Mouse (Mus musculus) intestine, embryonic 14.5 days (tissue): ENCODE data around the gene Man1c1. TPM values are rescaled to one million over a fixed set of nuclear protein-coding genes. Genes with fewer than 3 reads are reported as not detected.
A peak's percentile ranks its signal among the peaks of the same experiment; 100 is the strongest.

ENCODE experiments used
- ATAC-seq: fragments of 200-750 bp; cut with Nextera tagmentation; replicated peaks from 2 replicates; pipeline ENCODE4 v1.8.0; 2017; ENCODE audit warnings: low read depth, moderate number of reproducible peaks, moderate TSS enrichment, moderate library complexity; ENCODE audit not compliant: low FRiP score, low TSS enrichment
- DNase-seq: peaks from one replicate; pipeline ENCODE4 v3.0.0-alpha.2; 2018; ENCODE audit warnings: low spot score
- H3K27ac ChIP-seq: fragments of 300-500 bp; sonication (generic); 2 replicates; pipeline ENCODE4 v1.5.1; 2014; ENCODE audit warnings: low read depth, mild to moderate bottlenecking, control low read depth
- H3K27me3 ChIP-seq: fragments of 300-500 bp; sonication (generic); replicated peaks from 2 replicates; pipeline ENCODE4 v1.6.1; 2014; ENCODE audit warnings: low read length, control low read depth; ENCODE audit not compliant: control insufficient read depth, insufficient read depth
- H3K36me3 ChIP-seq: fragments of 300-500 bp; sonication (generic); 2 replicates; pipeline ENCODE4 v1.6.1; 2014; ENCODE audit warnings: low read length, control low read depth; ENCODE audit not compliant: control insufficient read depth, insufficient read depth
- H3K4me1 ChIP-seq: fragments of 300-500 bp; sonication (generic); replicated peaks from 2 replicates; pipeline ENCODE4 v1.6.1; 2014; ENCODE audit warnings: low read length, control low read depth, mixed read lengths; ENCODE audit not compliant: control insufficient read depth, insufficient read depth
- H3K4me2 ChIP-seq: fragments of 300-500 bp; sonication (generic); 2 replicates; pipeline ENCODE4 v1.6.1; 2014; ENCODE audit warnings: low read length
- H3K4me3 ChIP-seq: fragments of 300-500 bp; sonication (generic); 2 replicates; pipeline ENCODE4 v1.5.1; 2014; ENCODE audit warnings: low read depth, low read length, control low read depth, mixed read lengths
- H3K9ac ChIP-seq: fragments of 300-500 bp; sonication (generic); 2 replicates; pipeline ENCODE4 v1.6.1; 2014; ENCODE audit warnings: mild to moderate bottlenecking, low read length
- H3K9me3 ChIP-seq: fragments of 300-500 bp; sonication (generic); 2 replicates; pipeline ENCODE4 v1.6.1; 2016; ENCODE audit warnings: low read length, control low read depth; ENCODE audit not compliant: control insufficient read depth
- WGBS: fragments of 180-500 bp; shearing (Covaris S2); extraction: QIAGEN DNeasy Blood & Tissue Kit; methylation state at CpG from one replicate; pipeline ENCODE4 v1.1.7; 2014; 5-methylcytosine and 5-hydroxymethylcytosine counted together
- polyA plus RNA-seq: library from polyadenylated mRNA; unstranded; fragments of >200 nt; fragmentation: Nextera tagmentation; extraction: Ambion mirVana; gene quantifications from 2 replicates; pipeline ENCODE4 v1.2.1, GENCODE M21; 2014

Man1c1 gene
- polyA plus RNA-seq, 1 experiment from 2014 or later, result 3.6 TPM

GRCm38 (mm10) chr4:134645042-134645948, 58.8 kb downstream of the Man1c1 start:
- no peak for ATAC-seq
- no peak overlapping the region for H3K4me2 ChIP-seq
- no peak overlapping the region for H3K27ac ChIP-seq
- H3K4me1 ChIP-seq, result no peaks in the 10 kb centered on the region; the same call in 1 of the 2 replicates
- DNase-seq, result no peak
- H3K27me3 ChIP-seq, result no peaks in the 10 kb centered on the region
- H3K9me3 ChIP-seq, result no peaks in the 10 kb centered on the region
- WGBS, result 84% methylated on average over 21 of the region's 21 CpGs
- no peak overlapping the region for H3K9ac ChIP-seq
- H3K4me3 ChIP-seq, result no peak overlapping the region
- H3K36me3 ChIP-seq, result no peaks in the 10 kb centered on the region

DNA sequence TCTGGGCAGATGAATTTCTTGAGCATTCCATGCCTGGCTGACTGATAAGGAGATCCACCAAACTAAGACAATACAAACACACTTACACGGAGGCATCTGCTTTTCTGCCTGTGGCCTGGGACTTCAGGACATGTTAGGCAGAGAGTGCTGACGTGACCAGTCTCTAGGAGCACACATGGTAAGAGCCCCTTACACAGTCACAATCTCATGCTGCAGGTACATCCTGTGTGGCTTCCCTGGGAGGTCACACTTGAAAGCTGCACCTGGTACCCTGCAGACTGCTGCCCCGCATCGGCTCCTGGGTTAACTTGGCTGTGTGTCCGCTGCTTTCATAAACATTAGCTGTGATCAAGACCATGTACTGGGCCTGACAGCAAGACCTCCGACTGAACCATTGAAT, 59.7 kb downstream of the Man1c1 start:
- Histone ChIP-seq H3K27ac (no peak overlapping the region), H3K9ac (no peak overlapping the region), H3K36me3 (no peaks in the 10 kb centered on the region), H3K9me3 (no peaks in the 10 kb centered on the region), H3K27me3 (no peaks in the 10 kb centered on the region), H3K4me3 (no peak overlapping the region), H3K4me2 (no peak overlapping the region), H3K4me1 (peaks cover under 1% of the 10 kb centered on the region; the same call in 1 of the 2 replicates)
- no peak for DNase-seq
- ATAC-seq, result no peak
- WGBS, result 64% methylated on average over 6 of the region's 6 CpGs

DNA sequence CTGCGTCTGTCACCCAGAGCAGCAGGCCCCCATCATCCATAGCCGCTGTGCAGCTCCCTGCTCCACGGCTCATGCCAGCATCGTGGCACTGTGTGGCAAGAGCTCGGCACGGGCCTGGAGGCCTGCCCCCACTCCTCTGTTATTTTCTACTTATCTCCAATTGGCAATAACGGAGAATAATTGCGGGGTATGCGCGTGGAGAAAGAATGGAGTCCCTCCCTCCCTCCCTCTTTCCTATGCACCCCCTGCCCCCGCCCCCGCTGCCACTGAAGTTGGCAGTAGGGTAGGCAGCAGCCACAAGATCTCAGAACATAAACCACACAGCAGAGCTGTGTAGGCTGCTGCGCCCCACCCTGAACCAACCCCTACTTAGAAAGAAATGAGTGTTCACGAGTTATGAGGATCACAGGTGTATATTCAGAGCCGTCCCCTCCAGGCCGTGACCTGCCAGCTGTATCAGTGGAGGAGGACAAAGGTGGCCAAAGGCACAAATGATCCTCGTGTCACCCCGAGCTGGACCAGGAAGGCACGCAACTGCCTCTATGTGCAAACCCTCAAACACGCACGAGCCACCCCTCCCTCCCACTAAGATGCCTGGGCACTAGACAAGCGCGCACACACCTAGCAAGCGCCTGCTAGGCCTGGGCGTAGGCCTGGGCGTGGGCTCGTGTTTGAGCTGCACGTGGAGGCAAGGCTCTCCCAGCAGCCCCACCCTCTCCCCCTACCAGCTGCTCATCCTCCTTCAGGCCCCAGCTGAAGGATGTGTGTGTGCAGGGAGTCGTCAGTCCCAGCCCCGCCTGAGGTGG, 62.2 kb downstream of the Man1c1 start:
- H3K4me2 ChIP-seq, result no peak overlapping the region
- DNase-seq, result no peak

GRCm38 (mm10) chr4:134639325-134639724, 64.8 kb downstream of the Man1c1 start:
- Histone ChIP-seq H3K4me3 (no peak overlapping the region), H3K27me3 (no peaks in the 10 kb centered on the region), H3K9ac (no peak overlapping the region), H3K9me3 (no peaks in the 10 kb centered on the region), H3K36me3 (no peaks in the 10 kb centered on the region), H3K4me1 (peaks cover 16% of the 10 kb centered on the region), H3K27ac (no peak overlapping the region), H3K4me2 (no peak overlapping the region)
- 56% methylated on average over 7 of the region's 7 CpGs for WGBS
- DNase-seq, result no peak
- ATAC-seq, result no peak

More for the DNA sequence above, 62.2 kb downstream of the Man1c1 start:
- Histone ChIP-seq H3K27ac (no peak overlapping the region), H3K4me1 (peaks cover 8% of the 10 kb centered on the region), H3K4me3 (no peak overlapping the region), H3K9me3 (no peaks in the 10 kb centered on the region), H3K27me3 (no peaks in the 10 kb centered on the region), H3K36me3 (no peaks in the 10 kb centered on the region), H3K9ac (no peak overlapping the region)
- ATAC-seq, result no peak
- WGBS, result 74% methylated on average over 30 of the region's 30 CpGs

GRCm38 (mm10) chr4:134638111-134638550, 66.0 kb downstream of the Man1c1 start:
- WGBS, result 38% methylated on average over 5 of the region's 5 CpGs
- ATAC-seq (no peak), DNase-seq (no peak)
- no peak overlapping the region for H3K4me3 ChIP-seq
- peak overlapping the region; percentile 34; the same call in 1 of the 2 replicates for H3K27ac ChIP-seq
- H3K27me3 ChIP-seq, result no peaks in the 10 kb centered on the region
- no peaks in the 10 kb centered on the region for H3K9me3 ChIP-seq
- no peak overlapping the region for H3K4me2 ChIP-seq
- H3K9ac ChIP-seq, result no peak overlapping the region
- peaks cover 16% of the 10 kb centered on the region for H3K4me1 ChIP-seq
- H3K36me3 ChIP-seq, result no peaks in the 10 kb centered on the region

DNA sequence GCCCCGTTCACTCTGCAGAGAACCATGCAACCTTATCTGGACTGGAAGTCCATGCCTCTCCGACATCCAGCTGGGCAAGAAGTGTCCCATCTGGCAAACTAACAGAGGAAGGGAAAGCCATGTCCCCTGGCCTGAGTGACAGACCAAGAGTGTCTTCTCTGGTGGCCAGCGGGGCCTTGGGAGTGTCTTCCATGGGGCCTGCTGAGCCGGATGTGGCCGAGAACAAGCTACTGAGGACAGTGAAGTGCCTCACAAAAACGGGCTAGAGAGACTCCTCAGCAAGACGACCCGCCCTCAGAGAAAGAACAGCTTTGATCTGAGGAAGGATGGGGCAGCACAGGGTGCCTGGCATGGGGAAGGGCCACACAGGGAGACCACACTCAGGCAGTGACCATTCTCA, 67.7 kb downstream of the Man1c1 start:
- DNase-seq (no peak), ATAC-seq (no peak)
- Histone ChIP-seq H3K36me3 (no peaks in the 10 kb centered on the region), H3K27ac (no peak overlapping the region), H3K9me3 (no peaks in the 10 kb centered on the region), H3K4me2 (no peak overlapping the region), H3K4me3 (no peak overlapping the region), H3K9ac (no peak overlapping the region), H3K27me3 (no peaks in the 10 kb centered on the region), H3K4me1 (peaks cover 23% of the 10 kb centered on the region)
- 49% methylated on average over 8 of the region's 8 CpGs for WGBS

DNA sequence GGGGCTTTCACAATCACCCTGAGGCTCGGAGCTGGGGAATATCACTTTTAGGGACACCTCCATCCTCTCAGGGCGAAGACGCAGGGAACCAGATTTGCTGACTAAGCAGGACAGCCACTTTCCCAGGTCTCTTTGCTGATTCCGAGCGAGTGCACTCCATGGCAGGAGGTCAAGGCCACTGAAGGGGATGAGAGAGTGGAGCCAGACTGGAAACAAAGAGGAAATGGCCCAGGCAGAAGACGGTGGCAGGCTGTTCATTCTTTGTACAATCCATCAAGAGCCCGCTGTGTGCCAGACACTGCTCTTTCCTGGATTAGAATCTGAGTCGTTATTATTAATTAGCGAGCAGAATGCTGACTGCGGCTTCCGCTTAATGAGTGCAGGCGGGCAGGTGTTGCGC, 70.1 kb downstream of the Man1c1 start:
- H3K4me1 ChIP-seq, result peaks cover 21% of the 10 kb centered on the region
- H3K4me3 ChIP-seq, result no peak overlapping the region
- no peaks in the 10 kb centered on the region for H3K9me3 ChIP-seq
- ATAC-seq (no peak), DNase-seq (no peak)
- H3K27ac ChIP-seq, result no peak overlapping the region
- H3K4me2 ChIP-seq, result no peak overlapping the region
- H3K27me3 ChIP-seq, result no peaks in the 10 kb centered on the region
- 61% methylated on average over 13 of the region's 13 CpGs for WGBS
- no peak overlapping the region for H3K9ac ChIP-seq
- no peaks in the 10 kb centered on the region for H3K36me3 ChIP-seq

DNA sequence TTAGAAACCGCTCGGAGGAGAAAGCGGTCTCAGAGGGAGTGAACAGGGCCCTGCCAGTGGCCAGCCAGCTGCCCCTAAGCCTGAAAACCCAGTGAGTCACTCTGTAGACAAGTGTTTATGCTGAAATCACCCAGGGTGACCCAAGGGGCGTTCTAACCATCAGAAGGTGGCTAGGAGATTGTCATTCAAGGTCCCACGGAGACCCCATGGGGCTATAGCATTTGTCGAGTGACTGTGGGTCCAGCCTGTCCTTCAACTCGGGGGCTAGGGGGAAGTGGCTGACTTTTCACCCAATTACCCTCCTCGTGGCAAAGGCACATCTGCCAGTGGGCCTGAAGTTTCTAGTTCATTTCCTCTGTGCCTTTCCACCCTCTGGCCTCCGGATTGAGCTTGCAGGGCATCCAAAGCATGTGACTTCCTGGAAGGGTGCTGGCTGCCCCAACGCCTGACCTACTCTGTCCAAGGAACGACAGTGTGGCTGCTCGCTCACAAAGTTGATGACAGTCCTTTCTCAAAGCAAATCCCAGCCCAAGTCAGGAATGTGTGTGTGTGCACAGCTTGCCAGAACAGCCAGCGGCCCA, 71.9 kb downstream of the Man1c1 start:
- WGBS, result 42% methylated on average over 13 of the region's 13 CpGs
- no peaks in the 10 kb centered on the region for H3K36me3 ChIP-seq
- peaks cover 15% of the 10 kb centered on the region for H3K4me1 ChIP-seq
- no peak for ATAC-seq
- no peak overlapping the region for H3K4me2 ChIP-seq
- H3K27ac ChIP-seq, result no peak overlapping the region; the same call in 1 of the 2 replicates
- H3K9me3 ChIP-seq, result no peaks in the 10 kb centered on the region
- H3K27me3 ChIP-seq, result no peaks in the 10 kb centered on the region
- DNase-seq, result no peak
- H3K9ac ChIP-seq, result no peak overlapping the region
- no peak overlapping the region for H3K4me3 ChIP-seq
